Mouse (Mus musculus) 3134 (cell line): ENCODE measurements at regions not wholly inside any gene's neighbourhood (a gene's known extent, or its start where the extent isn't known, plus 50 kb on each side); places are given as distances from the start of the nearest gene placed in this dataset.
A peak's percentile ranks its signal among the peaks of the same experiment; 100 is the strongest.

ENCODE experiments used
- DNase-seq: peaks from one replicate; pipeline ENCODE4 v3.0.0-alpha.2; 2011; ENCODE audit warnings: low spot score; ENCODE audit not compliant: insufficient read length; ENCODE audit errors: extremely low read depth

GRCm38 (mm10) chr13:60298575-60298974 lies 121.4 kb upstream of the Gas1 start:
- no peak for DNase-seq

- no peak for DNase-seq
These were observed 121.9 kb upstream of the Gas1 start for GRCm38 (mm10) chr13:60299076-60299475.

GRCm38 (mm10) chr13:60303561-60303960 lies 126.4 kb upstream of the Gas1 start:
- no peak for DNase-seq

GRCm38 (mm10) chr13:60305028-60305810 lies 128.1 kb upstream of the Gas1 start:
- DNase-seq = no peak

GRCm38 (mm10) chr13:60308062-60308801 lies 131.1 kb upstream of the Gas1 start:
- no peak for DNase-seq

GRCm38 (mm10) chr13:60309482-60309881 lies 132.3 kb upstream of the Gas1 start:
- no peak for DNase-seq

GRCm38 (mm10) chr13:60309926-60310325 lies 132.8 kb upstream of the Gas1 start:
- peak; percentile 9 for DNase-seq

GRCm38 (mm10) chr13:60312397-60313085 lies 135.4 kb upstream of the Gas1 start:
- DNase-seq = no peak

- DNase-seq = no peak
These were observed 141.4 kb upstream of the Gas1 start for GRCm38 (mm10) chr13:60318436-60319020.

GRCm38 (mm10) chr13:60319268-60319667 lies 142.1 kb upstream of the Gas1 start:
- DNase-seq = no peak

GRCm38 (mm10) chr13:60319861-60320602 lies 142.9 kb upstream of the Gas1 start:
- no peak for DNase-seq

GRCm38 (mm10) chr13:60322579-60322978 lies 145.4 kb upstream of the Gas1 start:
- DNase-seq = no peak

GRCm38 (mm10) chr13:60330475-60331258 lies 153.5 kb upstream of the Gas1 start:
- DNase-seq = no peak

GRCm38 (mm10) chr13:60336196-60336595 lies 159.0 kb upstream of the Gas1 start:
- no peak for DNase-seq

- no peak for DNase-seq
These were observed 160.2 kb upstream of the Gas1 start for GRCm38 (mm10) chr13:60337383-60337782.

GRCm38 (mm10) chr13:60338107-60338506 lies 160.9 kb upstream of the Gas1 start:
- DNase-seq = no peak

- DNase-seq = no peak
These were observed 162.9 kb upstream of the Gas1 start for GRCm38 (mm10) chr13:60340068-60340467.

GRCm38 (mm10) chr13:60347881-60348280 lies 170.7 kb upstream of the Gas1 start:
- DNase-seq = no peak

- no peak for DNase-seq
These were observed 171.3 kb upstream of the Gas1 start for GRCm38 (mm10) chr13:60348438-60348837.
